Mouse (Mus musculus): ENCODE data around the gene Rhbdd3.

GRCm38 (mm10) chr11:5051629-5052028 is 47.1 kb upstream of the Rhbdd3 start:
- TF ChIP-seq CTCF (IDR thresholded peaks at IDR 0.05; ENCODE audit: extremely low read depth, insufficient read length, insufficient replicate concordance, low read depth, low read length) (no peak), POLR2A (IDR thresholded peaks at IDR 0.05; ENCODE audit: low read depth, low read length) (no peak)

Measured in small intestine, adult 2 months (tissue).